Mouse (Mus musculus) midbrain, embryonic 16.5 days (tissue): ENCODE data around the gene Mical1. TPM values are rescaled to one million over a fixed set of nuclear protein-coding genes. Genes with fewer than 3 reads are reported as not detected.

Experiments
- ATAC-seq: fragments of 200-750 bp; cut with Nextera tagmentation; 2 replicates; pipeline ENCODE4 v1.8.0; 2017; ENCODE audit warnings: moderate TSS enrichment
- H3K27ac ChIP-seq: fragments of 300-500 bp; sonication (generic); 2 replicates; pipeline ENCODE4 v1.5.1; 2014; ENCODE audit warnings: mild to moderate bottlenecking, low read length, mixed read lengths
- H3K27me3 ChIP-seq: fragments of 300-500 bp; sonication (generic); 2 replicates; pipeline ENCODE4 v1.6.1; 2014; ENCODE audit warnings: low read depth, low read length, mixed read lengths; ENCODE audit not compliant: control insufficient read depth, insufficient read depth
- H3K36me3 ChIP-seq: fragments of 300-500 bp; sonication (generic); 2 replicates; pipeline ENCODE4 v1.6.1; 2014; ENCODE audit warnings: mild to moderate bottlenecking, low read length, moderate library complexity, mixed read lengths; ENCODE audit not compliant: control insufficient read depth, insufficient read depth
- H3K4me1 ChIP-seq: fragments of 300-500 bp; sonication (generic); 2 replicates; pipeline ENCODE4 v1.6.1; 2014; ENCODE audit warnings: mild to moderate bottlenecking, low read length, mixed read lengths; ENCODE audit not compliant: control insufficient read depth, insufficient read depth
- H3K4me2 ChIP-seq: fragments of 300-500 bp; sonication (generic); 2 replicates; pipeline ENCODE4 v1.6.1; 2014; ENCODE audit warnings: mild to moderate bottlenecking, low read length, mixed read lengths
- H3K4me3 ChIP-seq: fragments of 300-500 bp; sonication (generic); 2 replicates; pipeline ENCODE4 v1.5.1; 2014; ENCODE audit warnings: low read depth, mild to moderate bottlenecking, low read length, moderate library complexity, mixed read lengths
- H3K9ac ChIP-seq: fragments of 300-500 bp; sonication (generic); 2 replicates; pipeline ENCODE4 v1.6.1; 2014; ENCODE audit warnings: low read depth, low read length, mixed read lengths
- H3K9me3 ChIP-seq: fragments of 300-500 bp; sonication (generic); replicated peaks from 2 replicates; pipeline ENCODE4 v1.6.1; 2014; ENCODE audit warnings: mild to moderate bottlenecking, low read length, mixed read lengths; ENCODE audit not compliant: control insufficient read depth, poor library complexity, severe bottlenecking
- WGBS: fragments of 180-500 bp; shearing (Covaris S2); extraction: QIAGEN DNeasy Blood & Tissue Kit; methylation state at CpG from one replicate; pipeline ENCODE4 v1.1.7; 2014; 5-methylcytosine and 5-hydroxymethylcytosine counted together
- polyA plus RNA-seq: library from polyadenylated mRNA; unstranded; fragments of >200 nt; fragmentation: Nextera tagmentation; extraction: Ambion mirVana; gene quantifications from 2 replicates; pipeline ENCODE4 v1.2.1, GENCODE M21; 2015

The Mical1 gene
- polyA plus RNA-seq, 1 experiment from 2014 or later, result 23.2 TPM

DNA sequence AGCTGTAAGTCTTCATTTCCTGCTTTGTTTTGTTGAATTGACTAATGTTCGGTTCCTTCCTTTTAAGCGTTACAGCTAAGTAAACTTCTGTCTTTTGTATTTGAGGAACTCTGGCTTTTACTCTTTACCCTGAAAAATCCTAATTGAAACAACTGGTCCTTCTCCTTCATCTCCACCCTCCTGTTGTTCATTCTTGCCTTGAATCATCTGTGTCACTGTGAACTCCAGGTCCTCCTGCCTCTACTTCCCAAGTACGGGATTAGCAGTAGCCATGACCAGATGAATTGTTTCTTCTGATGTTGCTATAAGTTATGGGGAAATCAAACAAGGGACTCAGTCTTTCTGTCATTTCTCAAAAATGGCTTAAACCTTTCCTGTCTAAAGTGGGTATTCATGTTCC, 47.3 kb downstream of the Mical1 start:
- Histone ChIP-seq H3K9me3 (no peaks in the 10 kb centered on the region), H3K4me3 (no peak overlapping the region), H3K27me3 (no peaks in the 10 kb centered on the region), H3K27ac (no peak overlapping the region), H3K4me2 (no peak overlapping the region), H3K4me1 (peaks cover 20% of the 10 kb centered on the region), H3K36me3 (peaks cover 4% of the 10 kb centered on the region; the same call in 1 of the 2 replicates), H3K9ac (no peak overlapping the region)
- WGBS, result 76% methylated on average over 3 of the region's 3 CpGs
- ATAC-seq, result no peak

DNA sequence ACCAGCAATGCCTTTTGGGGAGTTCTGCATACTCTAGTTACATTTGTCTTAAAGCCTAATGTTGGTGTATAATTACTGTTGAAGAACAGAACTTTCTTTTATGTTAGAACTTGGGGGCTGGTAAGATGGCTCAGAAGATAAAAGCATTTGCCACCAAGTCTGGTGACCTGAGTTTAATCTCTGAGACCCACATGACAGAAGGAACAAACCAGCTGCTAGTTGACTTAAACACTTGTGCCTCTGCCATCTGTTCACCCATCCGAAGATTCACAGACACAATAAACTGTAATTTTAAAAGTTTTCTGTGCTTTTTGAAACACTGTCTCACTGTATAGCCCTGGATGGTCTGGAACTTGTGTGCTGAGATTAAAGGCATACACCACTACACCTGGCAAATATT, 49.6 kb downstream of the Mical1 start:
- no peak overlapping the region for H3K9ac ChIP-seq
- H3K4me2 ChIP-seq, result no peak overlapping the region
- no peak overlapping the region for H3K27ac ChIP-seq
- H3K27me3 ChIP-seq, result no peaks in the 10 kb centered on the region
- WGBS, result 68% methylated on average over 1 of the region's 1 CpGs
- peaks cover 18% of the 10 kb centered on the region for H3K4me1 ChIP-seq
- no peak for ATAC-seq
- no peaks in the 10 kb centered on the region for H3K9me3 ChIP-seq
- peaks cover 9% of the 10 kb centered on the region; the same call in 1 of the 2 replicates for H3K36me3 ChIP-seq
- no peak overlapping the region for H3K4me3 ChIP-seq

DNA sequence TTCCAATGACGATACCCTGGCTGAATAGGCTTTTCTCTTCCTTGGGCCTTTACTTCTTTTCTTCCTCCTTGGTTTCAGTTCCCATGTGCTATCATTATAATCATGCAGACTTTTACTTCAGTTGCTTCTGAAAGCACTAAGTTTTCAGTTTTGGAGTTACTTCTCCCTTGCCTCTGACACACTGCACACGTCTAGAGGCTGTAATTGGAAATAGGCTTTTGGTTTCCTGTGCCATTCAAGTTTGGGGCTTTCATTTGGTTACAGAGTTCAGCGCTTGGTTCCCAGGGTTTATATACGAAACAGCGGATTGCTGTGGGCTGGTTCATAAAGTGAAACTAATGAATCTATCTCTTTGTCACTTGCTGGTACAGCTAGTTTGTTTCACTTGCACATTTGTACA, 53.9 kb downstream of the Mical1 start:
- Histone ChIP-seq H3K4me2 (no peak overlapping the region), H3K4me3 (no peak overlapping the region), H3K9ac (no peak overlapping the region), H3K9me3 (no peaks in the 10 kb centered on the region), H3K27ac (no peak overlapping the region), H3K36me3 (peaks cover 20% of the 10 kb centered on the region), H3K4me1 (no peaks in the 10 kb centered on the region), H3K27me3 (no peaks in the 10 kb centered on the region)
- ATAC-seq, result no peak
- WGBS, result 92% methylated on average over 5 of the region's 5 CpGs

DNA sequence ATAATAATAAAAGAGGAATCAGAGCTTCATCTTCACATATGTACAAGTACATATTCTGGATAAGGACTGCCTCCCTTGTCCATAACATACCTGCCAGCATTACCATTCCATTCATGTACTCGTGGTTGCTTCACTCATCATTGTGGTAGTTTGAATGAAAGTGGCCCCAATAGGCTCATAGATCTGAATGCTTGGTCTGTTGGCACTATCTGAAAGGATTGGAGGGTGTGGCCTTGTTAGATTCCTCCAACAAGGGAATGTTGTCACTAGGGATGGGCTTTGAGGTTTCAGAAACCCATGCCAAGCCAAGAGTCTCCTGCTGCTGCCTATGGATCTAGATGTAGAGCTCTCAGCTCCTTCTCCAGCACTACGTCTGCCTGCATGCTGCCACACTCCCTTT, 59.9 kb downstream of the Mical1 start:
- 95% methylated on average over 2 of the region's 2 CpGs for WGBS
- H3K4me2 ChIP-seq, result no peak overlapping the region

More for the DNA sequence above, 59.9 kb downstream of the Mical1 start:
- no peak for ATAC-seq
- H3K9me3 ChIP-seq, result no peaks in the 10 kb centered on the region
- peaks cover 14% of the 10 kb centered on the region for H3K36me3 ChIP-seq
- H3K27me3 ChIP-seq, result no peaks in the 10 kb centered on the region
- no peak overlapping the region for H3K9ac ChIP-seq
- H3K4me3 ChIP-seq, result no peak overlapping the region
- no peak overlapping the region for H3K27ac ChIP-seq
- H3K4me1 ChIP-seq, result no peaks in the 10 kb centered on the region

Other genes starting within 250 kb of the Mical1 start
- gene Fig4, start 173.1 kb upstream of the Mical1 start, polyA plus RNA-seq, result 31.6 and 32.5 TPM in 2 replicates
- gene Ak9, start 172.3 kb upstream of the Mical1 start, polyA plus RNA-seq, result 0.16 and 0.28 TPM in 2 replicates
- gene Zbtb24, start 25.9 kb upstream of the Mical1 start, polyA plus RNA-seq, result 19.3 and 20.0 TPM in 2 replicates
- 36.5 and 44.1 TPM in 2 replicates for gene Smpd2, start 14.1 kb downstream of the Mical1 start, polyA plus RNA-seq
- gene Ppil6, start 14.1 kb downstream of the Mical1 start, polyA plus RNA-seq, result 4.0 and 4.1 TPM in 2 replicates
- gene Cd164, start 43.1 kb downstream of the Mical1 start, polyA plus RNA-seq, result 44.7 and 48.8 TPM in 2 replicates
- 0.90 and 0.91 TPM in 2 replicates for gene Ccdc162, start 240.3 kb downstream of the Mical1 start, polyA plus RNA-seq